Mouse (Mus musculus): Measurements from ENCODE around the gene Ap2m1. TPM values are rescaled to one million over a fixed set of nuclear protein-coding genes. Genes with fewer than 3 reads are reported as not detected.

Gene Ap2m1
- total and polyA plus RNA-seq, 3 experiments: 276 to 366 (median 345) TPM

- peak; percentile 9 for DNase-seq
Measured at GRCm38 (mm10) chr16:20591076-20591705, 55.9 kb downstream of the Ap2m1 start.

Other genes starting within 250 kb of the Ap2m1 start
- 100 to 1,000 TPM; 116 to 121 TPM for gene Parl, start 233.1 kb upstream of the Ap2m1 start, total RNA-seq (2021)
- 24.3 and 34.2 TPM in 2 replicates for gene Parl, start 233.1 kb upstream of the Ap2m1 start, polyA plus RNA-seq (2012; rRNA removed)
- under 1 TPM; 0.28 to 0.37 TPM for gene Cyp2ab1, start 210.1 kb upstream of the Ap2m1 start, total RNA-seq (2021)
- 0.42 and 0.66 TPM in 2 replicates for gene Cyp2ab1, start 210.1 kb upstream of the Ap2m1 start, polyA plus RNA-seq (2012; rRNA removed)
- 10 to 100 TPM; 62.3 to 66.4 TPM for gene Abcc5, start 109.1 kb upstream of the Ap2m1 start, total RNA-seq (2021)
- 51.2 and 52.3 TPM in 2 replicates for gene Abcc5, start 109.1 kb upstream of the Ap2m1 start, polyA plus RNA-seq (2012; rRNA removed)
- gene Eif2b5, start 36.7 kb upstream of the Ap2m1 start, total RNA-seq (2021): 10 to 100 TPM; 50.2 to 67.1 TPM
- 18.4 and 20.7 TPM in 2 replicates for gene Eif2b5, start 36.7 kb upstream of the Ap2m1 start, polyA plus RNA-seq (2012; rRNA removed)
- 10 to 100 TPM; 32.3 to 45.5 TPM for gene Dvl3, start 18.5 kb upstream of the Ap2m1 start, total RNA-seq (2021)
- 43.7 and 52.2 TPM in 2 replicates for gene Dvl3, start 18.5 kb upstream of the Ap2m1 start, polyA plus RNA-seq (2012; rRNA removed)
- 100 to 1,000 TPM in 1 of 2 experiments, 10 to 100 TPM in 1; 84.6 to 106 TPM for gene Abcf3, start 13.1 kb downstream of the Ap2m1 start, total RNA-seq (2021)
- gene Abcf3, start 13.1 kb downstream of the Ap2m1 start, polyA plus RNA-seq (2012; rRNA removed): 27.6 and 27.7 TPM in 2 replicates
- gene Vwa5b2, start 54.0 kb downstream of the Ap2m1 start, total RNA-seq (2021): 1 to 10 TPM; 1.3 to 1.4 TPM
- 3.7 and 5.9 TPM in 2 replicates for gene Vwa5b2, start 54.0 kb downstream of the Ap2m1 start, polyA plus RNA-seq (2012; rRNA removed)
- 1 to 10 TPM; 9.2 to 9.5 TPM for gene Eef1akmt4, start 76.1 kb downstream of the Ap2m1 start, total RNA-seq (2021)
- gene Eef1akmt4, start 76.1 kb downstream of the Ap2m1 start, polyA plus RNA-seq (2012; rRNA removed): 9.2 and 10.4 TPM in 2 replicates
- gene Gm49333, start 76.1 kb downstream of the Ap2m1 start, total RNA-seq (2021): not detected
- gene Gm49333, start 76.1 kb downstream of the Ap2m1 start, polyA plus RNA-seq (2012; rRNA removed): not detected in 2 replicates
- 10 to 100 TPM; 28.9 to 37.1 TPM for gene Alg3, start 76.3 kb downstream of the Ap2m1 start, total RNA-seq (2021)
- gene Alg3, start 76.3 kb downstream of the Ap2m1 start, polyA plus RNA-seq (2012; rRNA removed): 32.3 and 47.0 TPM in 2 replicates
- gene Camk2n2, start 85.8 kb downstream of the Ap2m1 start, total RNA-seq (2021): 10 to 100 TPM; 36.8 to 56.4 TPM
- 33.3 and 42.3 TPM in 2 replicates for gene Camk2n2, start 85.8 kb downstream of the Ap2m1 start, polyA plus RNA-seq (2012; rRNA removed)
- gene Ece2, start 94.3 kb downstream of the Ap2m1 start, total RNA-seq (2021): 10 to 100 TPM in 1 of 2 experiments, 1 to 10 TPM in 1; 9.3 to 18.8 TPM
- 2.3 and 5.0 TPM in 2 replicates for gene Ece2, start 94.3 kb downstream of the Ap2m1 start, polyA plus RNA-seq (2012; rRNA removed)
- gene Psmd2, start 116.2 kb downstream of the Ap2m1 start, total RNA-seq (2021): 100 to 1,000 TPM; 215 to 285 TPM
- 38.1 and 43.8 TPM in 2 replicates for gene Psmd2, start 116.2 kb downstream of the Ap2m1 start, polyA plus RNA-seq (2012; rRNA removed)
- 100 to 1,000 TPM; 368 to 454 TPM for gene Eif4g1, start 132.8 kb downstream of the Ap2m1 start, total RNA-seq (2021)
- gene Eif4g1, start 132.8 kb downstream of the Ap2m1 start, polyA plus RNA-seq (2012; rRNA removed): 486 and 565 TPM in 2 replicates
- gene Fam131a, start 157.8 kb downstream of the Ap2m1 start, total RNA-seq (2021): 10 to 100 TPM; 10.3 to 13.3 TPM
- 24.9 and 29.4 TPM in 2 replicates for gene Fam131a, start 157.8 kb downstream of the Ap2m1 start, polyA plus RNA-seq (2012; rRNA removed)
- 10 to 100 TPM; 31.2 to 45.2 TPM for gene Polr2h, start 182.2 kb downstream of the Ap2m1 start, total RNA-seq (2021)
- gene Polr2h, start 182.2 kb downstream of the Ap2m1 start, polyA plus RNA-seq (2012; rRNA removed): 9.3 and 9.5 TPM in 2 replicates
- gene Clcn2, start 182.3 kb downstream of the Ap2m1 start, total RNA-seq (2021): 10 to 100 TPM; 24.5 to 60.5 TPM
- 198 and 282 TPM in 2 replicates for gene Clcn2, start 182.3 kb downstream of the Ap2m1 start, polyA plus RNA-seq (2012; rRNA removed)
- gene Chrd, start 197.6 kb downstream of the Ap2m1 start, total RNA-seq (2021): 10 to 100 TPM in 1 of 2 experiments, 1 to 10 TPM in 1; 9.1 to 19.3 TPM
- 41.4 and 43.5 TPM in 2 replicates for gene Chrd, start 197.6 kb downstream of the Ap2m1 start, polyA plus RNA-seq (2012; rRNA removed)
- gene Thpo, start 199.0 kb downstream of the Ap2m1 start, total RNA-seq (2021): 1 to 10 TPM; 1.2 to 6.4 TPM
- gene Thpo, start 199.0 kb downstream of the Ap2m1 start, polyA plus RNA-seq (2012; rRNA removed): 9.7 and 15.3 TPM in 2 replicates